Mouse (Mus musculus) heart, embryonic 15.5 days (tissue): ENCODE data around the gene Pecam1. TPM values are rescaled to one million over a fixed set of nuclear protein-coding genes. Genes with fewer than 3 reads are reported as not detected.
"Not testable (repeated sequence)": the region's sequence is repeated elsewhere in the genome, so short reads cannot be mapped to it uniquely, and the experiment has no call there.

ENCODE experiments used
- ATAC-seq: fragments of 200-750 bp; cut with Nextera tagmentation; replicated peaks from 2 replicates; pipeline ENCODE4 v1.8.0; 2017; ENCODE audit warnings: low read depth, moderate TSS enrichment; ENCODE audit not compliant: insufficient number of reproducible peaks, insufficient read depth, low FRiP score
- H3K27ac ChIP-seq: fragments of 300-500 bp; sonication (generic); 2 replicates; pipeline ENCODE4 v1.5.1; 2015; ENCODE audit warnings: mild to moderate bottlenecking, inconsistent platforms
- H3K27me3 ChIP-seq: fragments of 300-500 bp; sonication (generic); 2 replicates; pipeline ENCODE4 v1.6.1; 2015; ENCODE audit warnings: inconsistent platforms
- H3K36me3 ChIP-seq: fragments of 300-500 bp; sonication (generic); 2 replicates; pipeline ENCODE4 v1.6.1; 2015; ENCODE audit warnings: mild to moderate bottlenecking, inconsistent platforms
- H3K4me1 ChIP-seq: fragments of 300-500 bp; sonication (generic); replicated peaks from 2 replicates; pipeline ENCODE4 v1.6.1; 2015; ENCODE audit warnings: inconsistent platforms
- H3K4me2 ChIP-seq: fragments of 300-500 bp; sonication (generic); 2 replicates; pipeline ENCODE4 v1.6.1; 2015; ENCODE audit warnings: inconsistent platforms, mild to moderate bottlenecking, moderate library complexity
- H3K4me3 ChIP-seq: fragments of 300-500 bp; sonication (generic); 2 replicates; pipeline ENCODE4 v1.5.1; 2015; ENCODE audit warnings: mild to moderate bottlenecking, inconsistent platforms
- H3K9ac ChIP-seq: fragments of 300-500 bp; sonication (generic); 2 replicates; pipeline ENCODE4 v1.6.1; 2015; ENCODE audit warnings: mild to moderate bottlenecking, inconsistent platforms
- H3K9me3 ChIP-seq: fragments of 300-500 bp; sonication (generic); replicated peaks from 2 replicates; pipeline ENCODE4 v1.6.1; 2016; ENCODE audit warnings: inconsistent platforms
- WGBS: fragments of 180-500 bp; shearing (Covaris S2); methylation state at CpG from one replicate; pipeline ENCODE4 v1.1.7; 2015; ENCODE audit warnings: mixed read lengths; 5-methylcytosine and 5-hydroxymethylcytosine counted together
- polyA plus RNA-seq: library from polyadenylated mRNA; unstranded; fragments of >200 nt; fragmentation: Nextera tagmentation; extraction: Ambion mirVana; gene quantifications from 2 replicates; pipeline ENCODE4 v1.2.1, GENCODE M21; 2015

Gene Pecam1
- polyA plus RNA-seq, 1 experiment from 2014 or later = 69.2 TPM

DNA sequence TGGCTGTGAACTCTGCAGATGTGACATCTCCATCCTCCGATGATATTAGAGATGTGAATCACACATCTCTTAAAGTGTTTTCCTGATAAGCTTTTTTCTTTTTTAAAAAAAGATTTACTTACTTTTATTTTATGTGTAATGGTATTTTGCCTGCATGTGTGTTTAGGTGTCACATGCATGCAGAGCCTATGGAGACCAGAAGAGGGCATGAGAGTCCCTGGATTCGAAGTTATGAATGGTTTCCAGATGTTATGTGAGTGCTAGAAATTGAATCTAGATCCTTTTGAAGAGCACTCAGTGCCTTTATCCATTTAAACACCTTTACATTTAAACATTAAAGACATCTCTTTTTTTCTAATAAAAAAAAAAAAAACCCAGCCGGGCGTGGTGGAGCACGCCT, 5.5 kb downstream of the Pecam1 start:
- H3K4me1 ChIP-seq = no peaks in the 10 kb centered on the region
- no peak for ATAC-seq
- no peak overlapping the region for H3K9ac ChIP-seq
- 88% methylated on average over 5 of the region's 5 CpGs for WGBS
- no peak overlapping the region for H3K4me3 ChIP-seq
- no peak overlapping the region for H3K4me2 ChIP-seq
- no peaks in the 10 kb centered on the region for H3K27me3 ChIP-seq
- no peaks in the 10 kb centered on the region for H3K36me3 ChIP-seq
- H3K27ac ChIP-seq = no peak overlapping the region
- H3K9me3 ChIP-seq = no peaks in the 10 kb centered on the region

DNA sequence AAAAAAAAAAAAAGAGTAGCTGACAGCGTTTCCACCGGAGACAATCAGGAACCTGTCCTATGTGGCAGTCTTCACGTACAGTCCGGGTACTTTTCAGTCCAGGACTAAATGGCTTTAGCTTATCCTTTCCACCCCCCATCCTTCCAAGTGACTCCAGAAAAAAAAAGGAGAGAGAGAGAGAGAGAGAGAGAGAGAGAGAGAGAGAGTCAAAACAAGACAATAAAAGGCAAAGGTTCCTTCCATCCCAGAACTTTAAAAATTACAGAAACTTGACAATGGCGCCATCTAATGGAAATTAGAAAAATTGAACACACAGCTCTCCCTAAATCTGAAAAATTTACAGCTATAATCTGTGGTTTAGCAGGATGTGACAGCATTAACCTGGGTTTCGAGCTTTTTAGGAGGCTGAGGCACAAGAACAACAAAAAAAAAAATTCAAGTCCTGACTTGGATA, 8.0 kb downstream of the Pecam1 start:
- H3K4me3 ChIP-seq = no peak overlapping the region
- no peaks in the 10 kb centered on the region for H3K27me3 ChIP-seq
- no peak for ATAC-seq
- no peak overlapping the region for H3K9ac ChIP-seq
- WGBS = 34% methylated on average over 6 of the region's 6 CpGs
- no peak overlapping the region for H3K27ac ChIP-seq
- no peak overlapping the region for H3K4me2 ChIP-seq
- H3K4me1 ChIP-seq = peaks cover 2% of the 10 kb centered on the region
- no peaks in the 10 kb centered on the region for H3K36me3 ChIP-seq
- H3K9me3 ChIP-seq = no peaks in the 10 kb centered on the region

DNA sequence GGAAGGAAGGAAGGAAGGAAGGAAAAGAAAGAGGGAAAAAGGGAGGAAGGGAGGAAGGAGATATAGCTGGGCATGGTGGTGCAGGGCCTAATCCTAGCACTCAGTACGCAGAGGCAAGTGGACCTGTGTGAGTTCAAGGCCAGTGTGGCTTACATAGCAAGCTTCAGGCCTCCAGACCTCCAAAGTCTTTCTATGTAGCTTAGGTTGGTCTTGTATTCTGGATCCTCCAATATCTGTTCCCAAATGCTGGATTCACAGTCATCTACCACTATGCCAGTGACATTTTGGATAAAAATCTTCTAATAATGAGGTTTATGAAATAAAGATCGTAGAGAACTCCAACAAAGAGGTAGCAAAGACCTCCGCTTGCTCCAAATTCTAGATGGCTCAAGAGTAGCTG, 8.6 kb downstream of the Pecam1 start:
- H3K9me3 ChIP-seq = no peaks in the 10 kb centered on the region
- no peaks in the 10 kb centered on the region for H3K36me3 ChIP-seq
- no peak overlapping the region for H3K4me2 ChIP-seq
- H3K9ac ChIP-seq = no peak overlapping the region
- no peaks in the 10 kb centered on the region for H3K27me3 ChIP-seq
- peaks cover 8% of the 10 kb centered on the region for H3K4me1 ChIP-seq
- no peak for ATAC-seq
- no peak overlapping the region for H3K4me3 ChIP-seq
- 90% methylated on average over 3 of the region's 3 CpGs for WGBS
- no peak overlapping the region for H3K27ac ChIP-seq

DNA sequence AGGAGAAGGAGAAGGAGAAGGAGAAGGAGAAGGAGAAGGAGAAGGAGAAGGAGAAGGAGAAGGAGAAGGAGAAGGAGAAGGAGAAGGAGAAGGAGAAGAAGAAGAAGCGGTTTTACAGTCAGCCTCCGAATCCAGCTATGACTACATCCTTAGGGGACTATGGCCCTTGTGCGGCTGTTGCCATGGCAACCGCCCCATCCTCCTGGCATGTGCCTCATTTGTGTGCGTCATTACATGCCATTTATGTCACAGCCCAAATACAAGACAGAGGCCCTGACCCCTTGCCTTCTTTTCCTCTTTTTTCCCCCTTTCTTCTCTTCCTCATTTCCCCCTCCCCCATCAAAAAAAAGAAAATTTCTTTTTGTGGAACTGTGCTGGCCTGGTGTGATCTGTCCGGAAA, 9.2 kb downstream of the Pecam1 start:
- Histone ChIP-seq H3K27ac (no peak overlapping the region), H3K4me3 (no peak overlapping the region), H3K36me3 (no peaks in the 10 kb centered on the region), H3K4me2 (no peak overlapping the region), H3K9me3 (no peaks in the 10 kb centered on the region), H3K4me1 (peaks cover 11% of the 10 kb centered on the region), H3K27me3 (no peaks in the 10 kb centered on the region), H3K9ac (no peak overlapping the region)
- WGBS = 78% methylated on average over 6 of the region's 6 CpGs
- ATAC-seq = no peak

DNA sequence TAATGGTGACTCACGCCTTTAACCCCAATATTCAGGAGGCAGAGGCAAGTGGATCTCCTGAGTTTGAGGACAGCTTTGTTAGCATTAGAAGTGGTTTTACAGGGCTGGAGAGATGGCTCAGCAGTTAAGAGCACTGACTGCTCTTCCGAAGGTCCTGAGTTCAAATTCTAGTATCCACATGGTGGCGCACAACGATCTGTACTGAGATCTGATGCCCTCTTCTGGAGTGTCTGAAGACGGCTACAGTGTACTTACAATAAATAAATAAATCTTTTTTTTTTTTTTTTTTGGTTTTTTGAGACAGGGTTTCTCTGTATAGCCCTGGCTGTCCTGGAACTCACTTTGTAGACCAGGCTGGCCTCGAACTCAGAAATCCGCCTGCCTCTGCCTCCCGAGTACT, 9.7 kb downstream of the Pecam1 start:
- WGBS = 85% methylated on average over 5 of the region's 8 CpGs
- H3K4me1 ChIP-seq = peaks cover 11% of the 10 kb centered on the region
- not testable (repeated sequence) for H3K27me3 ChIP-seq, H3K4me3 ChIP-seq, H3K9ac ChIP-seq, ATAC-seq, H3K9me3 ChIP-seq, H3K27ac ChIP-seq, H3K4me2 ChIP-seq, H3K36me3 ChIP-seq

DNA sequence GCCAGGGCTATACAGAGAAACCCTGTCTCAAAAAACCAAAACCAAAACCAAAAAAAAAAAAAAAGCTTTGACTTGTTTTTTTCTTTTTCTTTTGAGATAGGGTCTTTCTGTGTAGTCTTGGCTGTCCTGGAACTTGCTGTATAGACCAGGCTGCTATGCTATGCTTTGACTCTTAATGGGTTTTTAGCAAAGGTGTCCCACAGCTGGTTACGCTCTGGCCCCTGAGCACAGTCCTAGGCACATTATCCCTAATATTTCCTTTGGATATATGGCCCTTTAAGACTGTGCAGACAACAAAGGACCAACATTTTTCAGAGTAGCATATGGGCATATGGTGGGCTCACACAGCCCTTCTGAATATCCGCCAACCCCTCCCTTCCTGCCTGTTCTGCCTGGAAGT, 11.3 kb downstream of the Pecam1 start:
- Histone ChIP-seq H3K9me3 (no peaks in the 10 kb centered on the region), H3K4me3 (no peak overlapping the region), H3K36me3 (no peaks in the 10 kb centered on the region), H3K9ac (no peak overlapping the region), H3K4me2 (no peak overlapping the region), H3K27me3 (no peaks in the 10 kb centered on the region), H3K4me1 (peaks cover 11% of the 10 kb centered on the region), H3K27ac (no peak overlapping the region)
- WGBS = 93% methylated on average over 2 of the region's 2 CpGs
- ATAC-seq = no peak

DNA sequence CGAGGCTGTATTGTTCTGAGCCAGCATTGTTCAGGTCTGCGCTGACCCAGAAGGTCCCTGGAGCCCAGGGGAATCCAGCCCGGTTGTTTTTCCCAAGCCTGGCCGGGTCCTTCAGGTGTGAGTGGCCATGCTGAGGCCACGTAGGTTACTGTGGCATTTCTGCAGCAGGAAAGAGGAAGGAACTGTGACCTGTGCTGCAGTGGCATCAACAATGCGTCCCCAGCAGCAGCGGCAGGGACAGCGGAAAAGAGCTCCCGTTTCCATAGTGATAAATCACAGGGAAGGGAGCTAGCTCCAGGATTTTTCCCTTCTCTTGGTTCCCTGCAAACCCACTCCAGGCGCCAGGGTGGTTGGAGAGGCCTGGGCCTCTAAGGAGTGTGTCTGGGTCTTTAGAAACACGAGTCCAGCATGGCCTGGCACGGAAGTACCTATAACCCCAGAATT, 13.2 kb downstream of the Pecam1 start:
- Histone ChIP-seq H3K36me3 (no peaks in the 10 kb centered on the region), H3K9me3 (no peaks in the 10 kb centered on the region), H3K27ac (peak overlapping the region; percentile 24), H3K9ac (peak overlapping the region; percentile 10; the same call in 1 of the 2 replicates), H3K4me3 (no peak overlapping the region), H3K4me2 (no peak overlapping the region), H3K4me1 (peaks cover 11% of the 10 kb centered on the region), H3K27me3 (no peaks in the 10 kb centered on the region)
- no peak; the same call in 1 of the 2 replicates for ATAC-seq
- 54% methylated on average over 12 of the region's 12 CpGs for WGBS

DNA sequence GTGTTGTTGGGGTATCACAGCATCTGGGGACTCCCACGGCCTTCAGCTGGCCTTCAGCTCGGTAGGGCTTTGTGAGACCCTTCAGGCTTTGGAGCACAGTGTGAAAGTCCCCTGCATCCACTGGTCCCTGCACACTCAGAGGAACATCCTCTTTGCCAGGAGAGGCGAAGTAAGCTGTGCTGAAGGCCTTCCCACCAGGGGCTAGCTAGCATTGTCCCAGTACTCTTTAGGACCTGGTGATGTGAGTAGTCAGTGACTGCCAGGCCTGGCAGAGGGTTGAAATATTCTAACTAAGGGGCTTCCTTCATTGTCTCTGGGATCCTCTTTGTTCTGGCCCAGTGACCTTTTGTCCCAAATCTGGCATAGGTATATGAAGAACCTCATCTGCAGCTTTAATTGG, 13.8 kb downstream of the Pecam1 start:
- H3K4me1 ChIP-seq = peaks cover 11% of the 10 kb centered on the region
- no peak overlapping the region for H3K9ac ChIP-seq
- ATAC-seq = no peak
- H3K27me3 ChIP-seq = no peaks in the 10 kb centered on the region
- no peaks in the 10 kb centered on the region for H3K36me3 ChIP-seq
- 81% methylated on average over 3 of the region's 3 CpGs for WGBS
- peak overlapping the region; percentile 24 for H3K27ac ChIP-seq
- no peak overlapping the region for H3K4me3 ChIP-seq
- H3K4me2 ChIP-seq = no peak overlapping the region
- H3K9me3 ChIP-seq = no peaks in the 10 kb centered on the region

DNA sequence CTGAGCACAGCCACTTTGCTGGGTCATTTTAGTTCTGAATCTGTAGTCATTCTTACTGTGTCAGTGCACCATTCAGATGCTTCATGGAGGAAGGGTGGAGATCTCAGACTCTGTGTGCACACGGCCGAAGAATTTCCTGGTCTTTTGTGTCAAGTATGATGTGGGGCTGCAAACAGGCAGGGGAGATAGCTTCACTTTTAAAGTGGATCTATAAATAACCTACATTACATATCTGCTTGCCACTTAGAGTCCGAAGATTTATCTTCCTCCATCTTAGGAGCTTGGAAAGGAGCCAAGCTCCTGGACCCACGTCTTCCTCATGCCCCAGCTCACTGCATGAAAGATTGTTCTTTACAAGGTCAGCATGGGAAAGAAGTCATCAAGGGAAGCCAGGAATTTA, 19.7 kb downstream of the Pecam1 start:
- Histone ChIP-seq H3K27me3 (no peaks in the 10 kb centered on the region), H3K4me2 (peak overlapping the region; percentile 5; the same call in 1 of the 2 replicates), H3K4me3 (no peak overlapping the region), H3K9ac (no peak overlapping the region), H3K27ac (peak overlapping the region; percentile 81), H3K9me3 (no peaks in the 10 kb centered on the region), H3K4me1 (peaks cover 23% of the 10 kb centered on the region), H3K36me3 (no peaks in the 10 kb centered on the region)
- WGBS = 12% methylated on average over 4 of the region's 4 CpGs
- ATAC-seq = peak; percentile 68

DNA sequence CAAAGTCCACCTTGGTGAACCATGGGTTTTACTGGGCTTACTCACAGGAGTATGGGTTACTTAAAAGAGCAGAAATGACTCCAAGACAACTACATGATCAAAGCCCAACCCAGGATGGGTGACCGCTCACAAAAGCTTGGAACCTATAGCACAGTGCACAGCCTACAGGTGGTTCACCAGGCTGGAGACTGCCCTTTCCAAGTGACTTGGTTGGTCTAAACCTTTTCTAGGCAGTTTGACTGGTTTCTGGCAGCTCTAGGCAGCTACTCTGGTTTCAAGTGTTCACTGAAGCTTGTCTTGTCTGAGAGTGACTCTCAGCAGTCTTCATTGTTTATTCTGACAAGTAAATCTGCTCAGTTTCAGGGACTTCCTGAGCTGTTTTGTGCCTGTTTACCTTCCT, 20.8 kb downstream of the Pecam1 start:
- H3K9me3 ChIP-seq = no peaks in the 10 kb centered on the region
- WGBS = 100% methylated on average over 1 of the region's 1 CpGs

DNA sequence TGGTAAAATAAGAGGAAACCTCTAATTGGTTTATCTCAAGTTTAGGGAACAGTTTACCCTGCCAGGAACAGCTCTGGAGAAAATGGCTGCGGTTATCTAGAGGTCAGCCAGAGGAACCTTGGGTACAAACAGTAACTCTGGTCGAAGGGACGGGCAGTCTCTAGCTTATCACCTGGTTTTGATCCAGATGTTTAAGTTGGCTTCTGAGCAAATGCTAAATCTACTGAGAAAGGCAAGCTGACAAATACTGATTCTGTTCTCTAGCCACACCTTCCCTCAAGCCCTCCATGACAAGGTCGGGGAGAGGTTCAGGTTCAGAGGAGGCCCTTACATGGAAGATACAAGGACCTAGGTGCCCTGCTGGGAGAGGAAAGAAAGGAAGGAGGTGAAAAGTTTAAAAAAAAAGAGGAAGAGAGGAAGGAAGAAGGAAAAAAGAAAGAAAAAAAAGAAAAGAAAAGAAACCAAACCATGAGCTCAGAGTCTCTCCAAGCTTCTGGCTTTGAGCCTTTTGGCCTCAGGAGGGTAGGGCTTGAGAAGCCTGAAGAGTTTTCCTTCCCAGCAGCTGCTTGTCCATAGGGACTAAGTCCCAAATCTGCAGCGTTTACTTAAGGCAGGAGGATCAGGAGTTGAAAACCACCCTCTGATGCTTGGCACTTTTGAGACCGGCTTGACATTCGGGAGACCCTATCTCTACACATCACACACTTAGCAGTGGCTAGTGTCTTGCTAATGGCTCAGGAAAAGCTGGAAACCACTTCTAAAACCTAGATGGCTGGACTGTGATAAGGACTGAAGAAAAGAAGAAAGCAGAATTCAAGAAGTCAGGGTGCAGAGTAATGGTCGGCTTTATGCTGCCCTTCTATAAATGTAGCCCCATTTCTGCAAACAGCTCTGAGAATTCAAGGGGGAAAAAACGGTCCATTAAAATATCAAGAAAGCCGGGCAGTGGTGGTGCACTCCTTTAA, 21.7 kb downstream of the Pecam1 start:
- H3K9ac ChIP-seq = no peak overlapping the region
- H3K4me2 ChIP-seq = no peak overlapping the region
- peak overlapping the region; percentile 11 for H3K27ac ChIP-seq
- peak; percentile 42; the same call in 1 of the 2 replicates for ATAC-seq
- H3K9me3 ChIP-seq = no peaks in the 10 kb centered on the region
- H3K4me1 ChIP-seq = peaks cover 23% of the 10 kb centered on the region
- H3K4me3 ChIP-seq = no peak overlapping the region
- no peaks in the 10 kb centered on the region for H3K27me3 ChIP-seq
- WGBS = 64% methylated on average over 10 of the region's 10 CpGs
- H3K36me3 ChIP-seq = no peaks in the 10 kb centered on the region

More for the DNA sequence above, 20.8 kb downstream of the Pecam1 start:
- no peak for ATAC-seq
- Histone ChIP-seq H3K4me1 (peaks cover 23% of the 10 kb centered on the region), H3K27me3 (no peaks in the 10 kb centered on the region), H3K4me3 (no peak overlapping the region), H3K27ac (peak overlapping the region; percentile 81; the same call in 1 of the 2 replicates), H3K9ac (no peak overlapping the region), H3K36me3 (no peaks in the 10 kb centered on the region), H3K4me2 (no peak overlapping the region)
